Mouse (Mus musculus) kidney, adult 2 months (tissue): ENCODE measurements around the gene Kif1b. TPM values are rescaled to one million over a fixed set of nuclear protein-coding genes. Genes with fewer than 3 reads are reported as not detected.

Experiments used
- DNase-seq: peaks from one replicate; pipeline ENCODE4 v3.0.0; 2021
- H3K27ac ChIP-seq: fragments of 200-500 bp; 2 replicates; pipeline ENCODE4 v1.5.1; 2012; ENCODE audit warnings: low read depth, low read length, control low read depth, inconsistent platforms; ENCODE audit not compliant: insufficient read depth
- H3K27me3 ChIP-seq: fragments of 200-500 bp; replicated peaks from 2 replicates; pipeline ENCODE4 v1.6.1; 2012; ENCODE audit warnings: mild to moderate bottlenecking, moderate library complexity, low read length, inconsistent platforms; ENCODE audit not compliant: control insufficient read depth, insufficient read depth
- H3K36me3 ChIP-seq: fragments of 200-500 bp; 2 replicates; pipeline ENCODE4 v1.6.1; 2012; ENCODE audit warnings: mild to moderate bottlenecking, moderate library complexity, low read length, inconsistent platforms; ENCODE audit not compliant: control insufficient read depth, insufficient read depth
- H3K4me1 ChIP-seq: fragments of 200-500 bp; 2 replicates; pipeline ENCODE4 v1.6.1; 2011; ENCODE audit warnings: low read length; ENCODE audit not compliant: control insufficient read depth, insufficient read depth
- H3K4me3 ChIP-seq: fragments of 200-500 bp; 2 replicates; pipeline ENCODE4 v1.5.1; 2011; ENCODE audit warnings: mild to moderate bottlenecking, low read depth, low read length, control low read depth; ENCODE audit not compliant: insufficient read depth
- CTCF ChIP-seq: fragments of 200-500 bp; conservative IDR thresholded peaks from 2 replicates; pipeline ENCODE4 v1.5.1; 2011; ENCODE audit warnings: low read depth, mild to moderate bottlenecking, control low read depth, low read length, moderate library complexity, mixed read lengths; ENCODE audit not compliant: insufficient read depth, insufficient read length
- POLR2A ChIP-seq: fragments of 200-500 bp; IDR thresholded peaks from one replicate; pipeline ENCODE4 v1.6.1; 2011; ENCODE audit warnings: low read depth, low read length, control low read depth
- WGBS: fragments of 180-500 bp; shearing (Covaris S2); methylation state at CpG from one replicate; pipeline ENCODE4 v1.1.7; 2018; 5-methylcytosine and 5-hydroxymethylcytosine counted together
- polyA plus RNA-seq: library from polyadenylated mRNA; depleted of rRNA; stranded (reverse); fragments of >200 nt; gene quantifications from 2 replicates; pipeline ENCODE4 v1.2.3, GENCODE M21; 2012

Gene Kif1b
- polyA plus RNA-seq, 1 experiment, result 31.1 TPM

GRCm38 (mm10) chr4:149291061-149291460 lies 16.4 kb downstream of the Kif1b start:
- H3K27ac ChIP-seq, result no peak overlapping the region
- H3K36me3 ChIP-seq, result peaks cover 4% of the 10 kb centered on the region; the same call in 1 of the 2 replicates
- no peaks in the 10 kb centered on the region for H3K27me3 ChIP-seq
- no peak overlapping the region for H3K4me3 ChIP-seq
- H3K4me1 ChIP-seq, result no peaks in the 10 kb centered on the region
- 70% methylated on average over 9 of the region's 9 CpGs for WGBS
- DNase-seq, result no peak
- no peak for TF ChIP-seq POLR2A
- no peak for TF ChIP-seq CTCF

- no peak for TF ChIP-seq CTCF
Measured at GRCm38 (mm10) chr4:149290157-149290750, 17.2 kb downstream of the Kif1b start.

GRCm38 (mm10) chr4:149286287-149287137 lies 21.0 kb downstream of the Kif1b start:
- H3K36me3 ChIP-seq, result peaks cover 4% of the 10 kb centered on the region; the same call in 1 of the 2 replicates
- H3K27me3 ChIP-seq, result no peaks in the 10 kb centered on the region
- H3K4me3 ChIP-seq, result no peak overlapping the region
- peaks cover 10% of the 10 kb centered on the region; the same call in 1 of the 2 replicates for H3K4me1 ChIP-seq
- 76% methylated on average over 8 of the region's 8 CpGs for WGBS
- no peak for TF ChIP-seq CTCF
- TF ChIP-seq POLR2A, result no peak
- no peak for DNase-seq
- H3K27ac ChIP-seq, result no peak overlapping the region

More at GRCm38 (mm10) chr4:149290157-149290750, 17.2 kb downstream of the Kif1b start:
- Histone ChIP-seq H3K4me3 (no peak overlapping the region), H3K4me1 (no peaks in the 10 kb centered on the region), H3K36me3 (peaks cover 4% of the 10 kb centered on the region; the same call in 1 of the 2 replicates), H3K27ac (no peak overlapping the region), H3K27me3 (no peaks in the 10 kb centered on the region)
- 81% methylated on average over 7 of the region's 7 CpGs for WGBS
- no peak for DNase-seq

- Histone ChIP-seq H3K27me3 (no peaks in the 10 kb centered on the region), H3K4me3 (no peak overlapping the region), H3K36me3 (peaks cover 2% of the 10 kb centered on the region; the same call in 1 of the 2 replicates), H3K4me1 (peaks cover 10% of the 10 kb centered on the region; the same call in 1 of the 2 replicates), H3K27ac (no peak overlapping the region)
- WGBS, result 73% methylated on average over 1 of the region's 1 CpGs
- TF ChIP-seq POLR2A, result no peak
- no peak for DNase-seq
Measured at GRCm38 (mm10) chr4:149285691-149286090, 21.8 kb downstream of the Kif1b start.

- Histone ChIP-seq H3K27ac (peak overlapping the region; percentile 15; the same call in 1 of the 2 replicates), H3K4me3 (no peak overlapping the region), H3K4me1 (peaks cover 10% of the 10 kb centered on the region; the same call in 1 of the 2 replicates), H3K27me3 (no peaks in the 10 kb centered on the region), H3K36me3 (no peaks in the 10 kb centered on the region)
- DNase-seq, result no peak
- 47% methylated on average over 3 of the region's 3 CpGs for WGBS
- TF ChIP-seq POLR2A (no peak), CTCF (no peak)
Measured at GRCm38 (mm10) chr4:149283018-149283417, 24.5 kb downstream of the Kif1b start.

GRCm38 (mm10) chr4:149282025-149282738 lies 25.3 kb downstream of the Kif1b start:
- TF ChIP-seq CTCF (no peak), POLR2A (no peak)
- Histone ChIP-seq H3K27me3 (no peaks in the 10 kb centered on the region), H3K4me1 (peaks cover 12% of the 10 kb centered on the region; the same call in 1 of the 2 replicates), H3K36me3 (no peaks in the 10 kb centered on the region), H3K4me3 (no peak overlapping the region), H3K27ac (no peak overlapping the region)
- DNase-seq, result no peak
- WGBS, result 77% methylated on average over 7 of the region's 7 CpGs
